Mouse (Mus musculus) forebrain, postnatal 0 days (tissue): ENCODE data around the gene Lrrc20. TPM values are rescaled to one million over a fixed set of nuclear protein-coding genes. Genes with fewer than 3 reads are reported as not detected.

Experiments used
- ATAC-seq: fragments of 200-750 bp; cut with Nextera tagmentation; 2 replicates; pipeline ENCODE4 v1.8.0; 2017; ENCODE audit warnings: mild to moderate bottlenecking, moderate library complexity
- DNase-seq: peaks from one replicate; pipeline ENCODE4 v3.0.0-alpha.2; 2015
- H3K27ac ChIP-seq: fragments of 300-500 bp; sonication (generic); 2 replicates; pipeline ENCODE4 v1.5.1; 2014; ENCODE audit warnings: low read depth, mild to moderate bottlenecking, antibody characterized with exemption, low read length, moderate library complexity, mixed read lengths
- H3K27me3 ChIP-seq: fragments of 300-500 bp; sonication (generic); 2 replicates; pipeline ENCODE4 v1.6.1; 2014; ENCODE audit warnings: mild to moderate bottlenecking, low read length, mixed read lengths; ENCODE audit not compliant: insufficient read depth
- H3K36me3 ChIP-seq: fragments of 300-500 bp; sonication (generic); 2 replicates; pipeline ENCODE4 v1.6.1; 2014; ENCODE audit warnings: mild to moderate bottlenecking, moderate library complexity; ENCODE audit not compliant: insufficient read depth
- H3K4me1 ChIP-seq: fragments of 300-500 bp; sonication (generic); 2 replicates; pipeline ENCODE4 v1.6.1; 2014; ENCODE audit warnings: antibody characterized with exemption; ENCODE audit not compliant: insufficient read depth
- H3K4me2 ChIP-seq: fragments of 300-500 bp; sonication (generic); 2 replicates; pipeline ENCODE4 v1.6.1; 2014; ENCODE audit warnings: low read depth, mild to moderate bottlenecking, moderate library complexity
- H3K4me3 ChIP-seq: fragments of 300-500 bp; sonication (generic); 2 replicates; pipeline ENCODE4 v1.5.1; 2014; ENCODE audit warnings: low read depth, low read length, mixed read lengths
- H3K9ac ChIP-seq: fragments of 300-500 bp; sonication (generic); 2 replicates; pipeline ENCODE4 v1.6.1; 2014; ENCODE audit warnings: mild to moderate bottlenecking
- H3K9me3 ChIP-seq: fragments of 300-500 bp; sonication (generic); 2 replicates; pipeline ENCODE4 v1.6.1; 2016; ENCODE audit warnings: low read length
- CTCF ChIP-seq: sonication (generic); IDR thresholded peaks from 2 replicates; pipeline ENCODE4 v1.5.1; 2016; ENCODE audit warnings: antibody characterized with exemption, control low read depth, low read depth
- WGBS: fragments of 180-500 bp; shearing (Covaris S2); extraction: QIAGEN DNeasy Blood & Tissue Kit; methylation state at CpG from one replicate; pipeline ENCODE4 v1.1.7; 2014; 5-methylcytosine and 5-hydroxymethylcytosine counted together
- polyA plus RNA-seq: library from polyadenylated mRNA; unstranded; fragments of >200 nt; fragmentation: Nextera tagmentation; extraction: Ambion mirVana; gene quantifications from 2 replicates; pipeline ENCODE4 v1.2.1, GENCODE M21; 2015
- total RNA-seq: library from RNA; depleted of rRNA; stranded (reverse); fragments of >200 nt; gene quantifications from 2 replicates; pipeline ENCODE4 v1.2.3, GENCODE M21; 2014

Gene Lrrc20
- total and polyA plus RNA-seq, 2 experiments from 2014 or later, result 15.9 to 19.5 TPM

DNA sequence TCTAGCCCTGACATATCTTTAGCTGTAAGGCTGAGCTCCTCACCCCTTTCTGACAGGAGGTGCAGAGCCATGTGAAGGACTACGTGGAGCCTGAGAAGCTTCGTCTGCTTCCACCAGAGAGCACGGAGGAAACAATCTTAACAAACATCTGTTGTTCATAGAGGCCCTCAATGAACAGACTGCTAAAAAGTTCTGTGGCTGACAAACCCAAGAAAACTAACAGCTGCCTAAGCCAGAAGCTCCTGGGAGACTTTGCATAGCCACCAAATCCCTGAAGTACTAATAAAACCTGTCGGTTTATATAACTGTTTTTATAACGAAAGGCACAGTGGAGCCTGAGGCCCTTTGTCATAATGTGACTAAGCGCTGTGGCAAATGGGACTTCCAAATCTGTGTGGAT lies 32.1 kb upstream of the Lrrc20 start:
- ATAC-seq, result no peak
- peaks cover 11% of the 10 kb centered on the region; the same call in 1 of the 2 replicates for H3K4me1 ChIP-seq

GRCm38 (mm10) chr10:61443876-61444275 lies 31.7 kb upstream of the Lrrc20 start:
- 79% methylated on average over 1 of the region's 1 CpGs for WGBS
- H3K9me3 ChIP-seq, result no peaks in the 10 kb centered on the region
- peaks cover 11% of the 10 kb centered on the region; the same call in 1 of the 2 replicates for H3K4me1 ChIP-seq
- no peak for TF ChIP-seq CTCF
- no peak overlapping the region for H3K9ac ChIP-seq
- H3K4me3 ChIP-seq, result no peak overlapping the region
- ATAC-seq, result no peak
- no peaks in the 10 kb centered on the region for H3K27me3 ChIP-seq
- H3K36me3 ChIP-seq, result peaks cover 6% of the 10 kb centered on the region; the same call in 1 of the 2 replicates
- no peak overlapping the region for H3K27ac ChIP-seq
- no peak for DNase-seq
- H3K4me2 ChIP-seq, result no peak overlapping the region

More for the DNA sequence above, 32.1 kb upstream of the Lrrc20 start:
- Histone ChIP-seq H3K9ac (no peak overlapping the region), H3K9me3 (no peaks in the 10 kb centered on the region), H3K27me3 (no peaks in the 10 kb centered on the region), H3K4me3 (no peak overlapping the region), H3K27ac (no peak overlapping the region), H3K36me3 (peaks cover 6% of the 10 kb centered on the region; the same call in 1 of the 2 replicates), H3K4me2 (no peak overlapping the region)
- no peak for TF ChIP-seq CTCF
- WGBS, result 49% methylated on average over 6 of the region's 6 CpGs
- no peak for DNase-seq

GRCm38 (mm10) chr10:61445016-61445415 lies 30.6 kb upstream of the Lrrc20 start:
- H3K4me2 ChIP-seq, result no peak overlapping the region
- peaks cover 17% of the 10 kb centered on the region for H3K4me1 ChIP-seq
- no peak for TF ChIP-seq CTCF
- no peak for ATAC-seq
- 75% methylated on average over 3 of the region's 3 CpGs for WGBS
- H3K9me3 ChIP-seq, result no peaks in the 10 kb centered on the region
- no peaks in the 10 kb centered on the region for H3K27me3 ChIP-seq
- H3K27ac ChIP-seq, result no peak overlapping the region
- H3K36me3 ChIP-seq, result peaks cover 6% of the 10 kb centered on the region; the same call in 1 of the 2 replicates
- no peak overlapping the region for H3K9ac ChIP-seq
- DNase-seq, result no peak
- H3K4me3 ChIP-seq, result no peak overlapping the region

GRCm38 (mm10) chr10:61447581-61448353 lies 27.8 kb upstream of the Lrrc20 start:
- Histone ChIP-seq H3K27me3 (no peaks in the 10 kb centered on the region), H3K4me2 (no peak overlapping the region), H3K27ac (no peak overlapping the region), H3K4me3 (no peak overlapping the region), H3K36me3 (peaks cover 6% of the 10 kb centered on the region; the same call in 1 of the 2 replicates), H3K4me1 (peaks cover 31% of the 10 kb centered on the region), H3K9ac (no peak overlapping the region), H3K9me3 (no peaks in the 10 kb centered on the region)
- ATAC-seq, result no peak
- no peak for DNase-seq
- TF ChIP-seq CTCF, result no peak
- 75% methylated on average over 10 of the region's 10 CpGs for WGBS

GRCm38 (mm10) chr10:61448834-61449233 lies 26.8 kb upstream of the Lrrc20 start:
- peaks cover 27% of the 10 kb centered on the region for H3K4me1 ChIP-seq
- ATAC-seq, result no peak
- H3K4me3 ChIP-seq, result no peak overlapping the region
- no peaks in the 10 kb centered on the region for H3K9me3 ChIP-seq
- no peak overlapping the region for H3K9ac ChIP-seq
- 88% methylated on average over 3 of the region's 3 CpGs for WGBS
- peaks cover 6% of the 10 kb centered on the region; the same call in 1 of the 2 replicates for H3K36me3 ChIP-seq
- H3K27ac ChIP-seq, result no peak overlapping the region
- H3K27me3 ChIP-seq, result no peaks in the 10 kb centered on the region
- DNase-seq, result no peak
- no peak for TF ChIP-seq CTCF
- no peak overlapping the region for H3K4me2 ChIP-seq

- Histone ChIP-seq H3K4me1 (peaks cover 20% of the 10 kb centered on the region), H3K27ac (peak overlapping the region; percentile 82), H3K4me2 (peak overlapping the region; percentile 75), H3K9ac (peak overlapping the region; percentile 94), H3K27me3 (no peaks in the 10 kb centered on the region), H3K4me3 (peak overlapping the region; percentile 97), H3K36me3 (peaks cover 6% of the 10 kb centered on the region; the same call in 1 of the 2 replicates), H3K9me3 (no peaks in the 10 kb centered on the region)
- ATAC-seq, result no peak
- no peak for TF ChIP-seq CTCF
- DNase-seq, result no peak
- 6% methylated on average over 8 of the region's 8 CpGs for WGBS
Observed at GRCm38 (mm10) chr10:61451463-61451930, 24.1 kb upstream of the Lrrc20 start.
